ENCODE assay signal across 30 mouse cellular contexts in genomic region chr12:3188137-3188536, GRCm38 (mm10).
"Had no signal": no experiment of that assay in that cellular context is flagged by ENCODE, and none has a peak within 500 bp of the region (broad histone marks: within the 10 kb centered on the region; RNA-seq: fewer than 3 reads in every experiment).

No protein-coding gene starts in this region.

- H3K36me3 ChIP-seq: limb, embryonic 10.5 days; limb, embryonic 12.5 days; limb, embryonic 13.5 days; limb, embryonic 15.5 days; liver, embryonic 12.5 days; liver, embryonic 13.5 days; liver, embryonic 15.5 days; lung, embryonic 15.5 days; midbrain, embryonic 10.5 days; midbrain, embryonic 12.5 days; midbrain, embryonic 13.5 days; midbrain, embryonic 15.5 days; neural tube, embryonic 12.5 days had no signal

- ATAC-seq: liver, embryonic 12.5 days; liver, postnatal 0 days; lung, postnatal 0 days; midbrain, embryonic 13.5 days; midbrain, embryonic 15.5 days; midbrain, embryonic 16.5 days had no signal

- DNase-seq: left cerebral cortex, postnatal 4 days; liver; liver, embryonic 13.5 days; liver, postnatal 0 days; lung, adult 18-20 months; lung, adult 2 months; lung, embryonic 14.5 days; lung, postnatal 10 days; lung, postnatal 14 days; lung, postnatal 36 days; lung, postnatal 4 days; midbrain, embryonic 14.5 days had no signal

- H3K4me1 ChIP-seq: limb, embryonic 10.5 days; limb, embryonic 12.5 days; limb, embryonic 13.5 days; limb, embryonic 15.5 days; liver, embryonic 12.5 days; liver, embryonic 13.5 days; liver, embryonic 15.5 days; lung, embryonic 15.5 days; midbrain, embryonic 10.5 days; midbrain, embryonic 12.5 days; midbrain, embryonic 13.5 days; midbrain, embryonic 15.5 days; neural tube, embryonic 12.5 days had no signal

- H3K9me3 ChIP-seq: limb, embryonic 10.5 days; limb, embryonic 12.5 days; limb, embryonic 13.5 days; limb, embryonic 15.5 days; liver, embryonic 12.5 days; liver, embryonic 13.5 days; liver, embryonic 15.5 days; lung, embryonic 15.5 days; midbrain, embryonic 10.5 days; midbrain, embryonic 12.5 days; midbrain, embryonic 13.5 days; midbrain, embryonic 15.5 days; neural tube, embryonic 12.5 days had no signal

- H3K4me3 ChIP-seq: limb, embryonic 10.5 days; limb, embryonic 12.5 days; limb, embryonic 13.5 days; limb, embryonic 15.5 days; liver, embryonic 12.5 days; liver, embryonic 13.5 days; liver, embryonic 15.5 days; lung, embryonic 15.5 days; megakaryocyte, embryonic 14.5 days; midbrain, embryonic 10.5 days; midbrain, embryonic 12.5 days; midbrain, embryonic 13.5 days; midbrain, embryonic 15.5 days; myocyte; neural tube, embryonic 12.5 days had no signal

- H3K9ac ChIP-seq: limb, embryonic 12.5 days; limb, embryonic 13.5 days; limb, embryonic 15.5 days; liver, embryonic 12.5 days; liver, embryonic 13.5 days; liver, embryonic 14.5 days; liver, embryonic 15.5 days; liver, postnatal 0 days; lung, embryonic 14.5 days; lung, embryonic 15.5 days; midbrain, embryonic 12.5 days; midbrain, embryonic 13.5 days; midbrain, embryonic 15.5 days; neural tube, embryonic 12.5 days had no signal

- H3K27me3 ChIP-seq: limb, embryonic 12.5 days; limb, embryonic 13.5 days; limb, embryonic 15.5 days; liver, embryonic 12.5 days; liver, embryonic 13.5 days; liver, embryonic 15.5 days; lung, embryonic 15.5 days; megakaryocyte, embryonic 14.5 days; midbrain, embryonic 12.5 days; midbrain, embryonic 13.5 days; midbrain, embryonic 15.5 days; neural tube, embryonic 12.5 days had no signal

- H3K27ac ChIP-seq: limb, embryonic 10.5 days; limb, embryonic 12.5 days; limb, embryonic 13.5 days; limb, embryonic 15.5 days; liver, embryonic 12.5 days; liver, embryonic 13.5 days; liver, embryonic 14.5 days; liver, embryonic 15.5 days; lung, embryonic 15.5 days; macrophage; midbrain, embryonic 10.5 days; midbrain, embryonic 12.5 days; midbrain, embryonic 13.5 days; midbrain, embryonic 15.5 days; neural tube, embryonic 12.5 days had no signal
